Mouse (Mus musculus) gastrocnemius, postnatal 25 days (tissue): ENCODE measurements around the gene Slc22a8. TPM values are rescaled to one million over a fixed set of nuclear protein-coding genes. Genes with fewer than 3 reads are reported as not detected.

Experiments used
- DNase-seq: peaks from one replicate; pipeline ENCODE4 v3.0.0; 2022
- long read RNA-seq, 2 experiments: library from polyadenylated mRNA; stranded (forward); transcript quantifications; one replicate each; pipeline ENCODE4 v2.0.0; 2021
- total RNA-seq, 2 experiments: library from RNA; stranded (reverse); gene quantifications; 1 replicate in 1 of 2; 2 replicates in 1 of 2; pipeline ENCODE4 v1.2.3; 2021

The Slc22a8 gene
- not detected for total RNA-seq
- long read RNA-seq, experiment 1: 0 reads
- long read RNA-seq, experiment 2: 0 reads

- DNase-seq: no peak
Measured at GRCm38 (mm10) chr19:8590954-8591353, at the start of gene Slc22a8. Slc22a8 (plus strand) TSS chr19:8591254.

- no peak for DNase-seq
Measured at GRCm38 (mm10) chr19:8558897-8559296, 32.2 kb upstream of the Slc22a8 start.

- no peak for DNase-seq
Measured at GRCm38 (mm10) chr19:8564021-8564420, 27.0 kb upstream of the Slc22a8 start.

- DNase-seq: no peak
Measured at GRCm38 (mm10) chr19:8564469-8564868, 26.6 kb upstream of the Slc22a8 start.

DNA sequence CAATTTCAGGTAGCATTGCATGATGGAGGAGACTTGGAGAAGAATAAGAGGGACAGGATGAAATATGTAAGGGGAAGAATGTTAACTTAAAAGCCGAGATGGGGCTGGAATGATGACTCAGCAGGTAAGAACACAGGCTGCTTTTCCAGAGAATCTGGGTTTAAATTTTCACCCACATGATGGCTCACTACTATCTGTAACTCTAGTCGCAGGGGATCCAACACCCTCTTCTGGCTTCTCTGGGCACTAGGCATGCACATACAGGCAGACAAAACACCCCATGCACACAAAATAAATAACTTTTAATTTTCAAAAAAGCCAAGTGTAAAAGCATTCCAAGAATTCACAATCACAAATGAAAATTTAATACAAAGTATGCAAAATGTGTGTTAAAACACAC lies 25.8 kb upstream of the Slc22a8 start:
- DNase-seq: no peak

DNA sequence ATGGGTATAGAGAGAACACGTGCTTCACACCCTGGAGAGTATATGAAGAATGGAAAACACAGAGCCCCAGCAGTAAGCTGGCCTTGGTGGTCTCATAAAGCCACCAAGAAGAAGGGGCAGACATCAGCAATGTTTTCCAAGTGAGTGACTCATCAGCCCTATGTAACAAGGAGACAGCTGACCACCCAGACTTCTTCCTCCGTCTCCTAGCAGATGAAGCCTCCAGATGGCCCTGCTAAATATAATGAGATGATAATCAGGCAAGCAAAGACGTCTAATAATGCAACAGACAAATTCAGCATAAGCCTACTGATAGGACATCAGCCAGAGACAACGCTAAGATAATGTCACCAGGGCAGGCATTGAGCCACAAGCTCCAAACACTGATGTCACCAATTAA lies 25.1 kb upstream of the Slc22a8 start:
- no peak for DNase-seq

GRCm38 (mm10) chr19:8567104-8567880 lies 23.8 kb upstream of the Slc22a8 start:
- no peak for DNase-seq

DNA sequence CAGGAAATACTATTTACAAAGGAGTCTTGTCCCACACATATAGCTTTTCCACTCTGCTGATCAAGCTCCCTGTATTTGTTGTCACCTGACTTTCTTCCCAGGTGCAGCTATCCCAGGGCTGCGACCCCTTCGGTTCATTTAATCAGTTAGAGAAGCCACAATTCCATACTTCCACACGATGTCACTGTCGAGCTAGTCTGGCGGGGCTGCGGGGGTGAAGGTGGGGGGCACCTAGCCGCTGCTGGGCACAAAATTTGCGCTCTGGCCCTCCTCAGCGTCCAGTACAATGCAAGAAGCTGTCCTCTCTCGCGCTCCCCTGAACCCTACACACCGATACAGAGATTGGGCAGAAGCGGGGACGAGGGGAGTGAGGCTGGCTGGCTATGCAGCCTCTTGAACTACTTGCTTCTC lies 21.6 kb upstream of the Slc22a8 start:
- DNase-seq: no peak

DNA sequence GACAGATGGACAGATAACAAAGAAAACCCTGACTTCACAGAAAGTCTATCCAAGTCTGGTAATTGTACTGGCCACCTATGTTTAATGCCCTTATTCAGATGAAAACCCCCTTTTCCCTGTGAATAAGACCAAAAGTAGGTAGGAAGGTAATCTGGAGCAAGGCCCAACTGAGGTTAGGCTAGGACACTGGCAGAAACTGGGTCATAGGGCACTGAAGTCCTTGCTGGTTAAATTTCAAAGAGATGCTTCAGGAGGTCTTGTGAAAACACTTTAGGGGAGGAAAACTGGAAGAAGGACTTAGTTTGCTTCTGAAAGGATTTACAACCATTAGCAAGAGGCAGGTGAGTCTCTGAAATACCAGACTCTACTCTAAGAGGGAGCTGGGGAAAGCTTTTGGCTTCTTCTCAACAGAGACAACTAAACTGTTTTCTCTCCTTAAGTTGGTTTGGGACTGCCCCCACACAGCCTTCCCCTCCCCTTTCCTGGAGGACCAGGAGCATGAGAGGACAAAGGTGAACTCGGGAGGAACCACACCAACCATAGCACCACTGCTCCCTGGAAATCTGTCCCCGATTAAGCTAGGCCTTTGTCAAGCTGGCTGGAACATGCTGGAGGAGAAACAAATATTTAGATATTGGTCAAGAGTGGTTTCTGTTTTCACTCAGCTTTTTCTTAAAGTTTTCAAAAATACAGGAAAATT lies 20.6 kb upstream of the Slc22a8 start:
- no peak for DNase-seq

- no peak for DNase-seq
Measured at GRCm38 (mm10) chr19:8571746-8572145, 19.3 kb upstream of the Slc22a8 start.

DNA sequence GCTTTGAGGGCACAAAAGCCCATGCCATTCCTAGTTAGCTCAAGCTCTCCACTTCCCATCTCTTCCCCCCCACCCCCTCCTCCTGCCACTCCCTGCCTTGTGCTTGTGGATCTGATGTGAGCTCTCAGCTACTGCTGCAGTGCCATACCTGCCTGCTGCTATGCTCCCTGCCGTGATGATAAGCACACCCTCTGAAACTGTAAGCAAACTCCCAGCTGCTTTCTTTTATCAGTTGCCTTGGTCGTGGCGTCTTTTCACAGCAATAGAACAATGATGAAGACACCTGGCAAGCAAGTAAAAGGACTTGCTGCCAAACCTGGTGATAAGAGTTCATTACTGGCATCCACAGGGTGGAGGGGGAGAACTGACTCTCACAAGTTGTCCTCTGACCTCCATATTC lies 18.6 kb upstream of the Slc22a8 start:
- DNase-seq: no peak

DNA sequence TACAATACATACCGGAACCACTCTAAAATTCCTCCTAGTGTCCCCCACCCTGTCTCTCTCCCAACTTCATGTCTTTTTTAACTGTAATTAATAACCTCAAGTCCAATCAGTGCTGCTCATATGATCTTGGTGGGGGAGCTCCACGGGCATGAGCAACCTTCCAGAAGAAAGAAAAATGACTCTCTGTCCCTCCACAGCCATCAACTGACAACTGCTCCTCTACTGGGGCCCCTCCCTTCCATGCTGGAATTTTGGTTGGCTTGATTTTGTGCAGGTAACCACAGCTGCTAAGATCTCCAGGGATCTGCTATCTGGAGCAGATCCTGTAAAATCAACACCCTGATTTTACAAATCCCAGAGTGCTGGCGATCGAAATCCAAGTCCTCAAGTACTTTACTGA lies 13.6 kb upstream of the Slc22a8 start:
- no peak for DNase-seq

- DNase-seq: no peak
Measured at GRCm38 (mm10) chr19:8578293-8578969, 12.6 kb upstream of the Slc22a8 start.

GRCm38 (mm10) chr19:8578970-8579342 lies 12.1 kb upstream of the Slc22a8 start:
- no peak for DNase-seq

DNA sequence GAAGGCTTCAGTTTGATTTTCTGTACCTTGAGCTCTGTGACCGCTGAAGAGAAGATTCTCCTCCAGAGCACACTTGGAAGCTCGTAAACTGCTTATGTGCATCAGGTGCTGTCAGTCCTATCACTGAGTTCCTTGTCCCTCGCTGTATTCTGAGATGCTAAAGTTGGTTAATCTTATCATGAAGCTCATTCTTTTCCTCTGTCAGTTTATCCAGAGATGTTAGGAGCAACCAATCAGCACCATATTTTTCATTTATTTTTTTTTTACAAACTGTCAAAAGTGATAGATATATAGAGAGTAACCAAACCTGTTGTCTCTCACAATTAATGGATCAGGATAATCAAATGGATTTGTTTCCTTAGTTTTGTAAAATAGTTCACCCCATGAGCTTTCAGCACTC lies 5.8 kb upstream of the Slc22a8 start:
- DNase-seq: no peak

GRCm38 (mm10) chr19:8585899-8586298 lies 5.2 kb upstream of the Slc22a8 start:
- DNase-seq: no peak

DNA sequence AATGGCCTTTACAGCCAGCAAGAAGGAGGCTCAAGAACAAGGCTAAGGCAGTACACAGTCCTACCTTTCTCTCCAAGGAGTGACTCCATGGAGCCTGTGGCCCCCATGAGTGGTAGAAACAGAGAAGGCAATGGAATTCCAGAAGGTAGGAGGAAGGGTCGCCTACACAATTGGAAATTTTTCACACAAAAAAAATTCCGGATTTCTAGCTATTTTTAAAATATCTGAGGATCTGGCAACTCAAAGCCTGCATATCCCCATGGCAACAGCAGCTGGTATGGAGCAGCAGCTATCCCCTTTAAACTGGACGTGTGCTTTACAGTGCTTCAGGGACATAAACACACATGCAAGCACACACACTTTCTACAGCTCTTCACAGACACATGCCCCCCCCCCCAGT lies 4.7 kb upstream of the Slc22a8 start:
- no peak for DNase-seq

DNA sequence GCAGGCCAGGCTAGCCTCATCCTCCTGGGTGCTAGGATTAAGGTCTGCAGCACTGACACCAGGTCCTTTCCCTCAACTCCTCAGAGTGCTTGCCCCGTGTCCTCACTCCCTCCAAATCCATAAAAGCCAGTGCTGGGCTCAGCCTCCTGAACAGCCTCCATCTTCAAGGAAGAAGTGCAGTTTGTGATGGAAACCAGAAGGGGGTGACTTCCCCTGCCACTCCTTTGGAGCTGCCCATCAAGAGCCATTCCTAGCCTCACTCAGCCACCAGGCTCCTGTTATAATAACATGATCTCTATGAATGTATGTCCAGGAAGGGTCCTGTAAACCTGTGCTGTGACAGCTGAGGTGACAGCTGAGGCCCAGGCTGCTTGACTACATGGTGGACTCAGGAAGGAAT lies 3.7 kb upstream of the Slc22a8 start:
- no peak for DNase-seq

DNA sequence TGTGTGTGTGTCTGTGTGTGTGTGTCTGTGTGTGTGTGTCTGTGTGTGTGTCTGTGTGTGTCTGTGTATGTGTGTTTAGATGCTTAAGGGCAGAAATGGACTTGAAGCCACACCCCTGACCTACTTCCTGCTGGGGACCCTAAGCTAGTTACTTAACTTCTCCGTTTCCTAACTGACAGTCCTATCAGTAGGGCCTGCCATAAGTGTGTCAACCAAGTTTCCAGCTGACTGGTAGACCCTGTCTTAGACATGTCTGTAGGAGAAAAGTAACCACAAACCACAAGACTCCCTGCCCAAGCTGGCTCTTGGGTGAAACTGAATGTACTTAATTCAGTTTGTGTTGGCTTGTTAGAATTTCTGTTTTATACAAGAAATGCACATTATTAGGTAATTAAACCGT lies 1.1 kb downstream of the Slc22a8 start:
- DNase-seq: no peak

- no peak for DNase-seq
Measured at GRCm38 (mm10) chr19:8592873-8593408, 1.9 kb downstream of the Slc22a8 start.

- DNase-seq: no peak
Measured at GRCm38 (mm10) chr19:8593833-8594232, 2.8 kb downstream of the Slc22a8 start.

- no peak for DNase-seq
Measured at GRCm38 (mm10) chr19:8594518-8594917, 3.5 kb downstream of the Slc22a8 start.

DNA sequence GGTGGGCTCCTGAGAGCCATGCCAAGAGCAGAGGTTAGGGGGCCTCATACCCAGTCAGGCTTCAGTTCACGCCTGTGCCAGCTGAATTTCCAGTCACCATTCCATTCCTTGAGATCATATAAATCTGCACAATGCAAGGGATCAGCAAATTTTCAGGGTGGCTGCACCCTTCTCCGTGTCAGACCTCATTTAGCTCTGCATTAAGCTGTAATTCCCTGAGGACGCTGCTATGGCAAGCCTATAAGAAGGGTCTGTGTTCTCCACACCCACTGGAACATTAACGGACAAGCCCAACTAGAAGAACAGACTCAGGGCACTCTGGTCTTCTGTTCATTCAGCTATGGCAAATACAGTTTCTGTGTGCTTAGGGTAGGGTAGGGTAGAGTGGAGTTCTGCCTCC lies 6.2 kb downstream of the Slc22a8 start:
- DNase-seq: no peak
